Mouse (Mus musculus) erythroblast, embryonic 14.5 days (primary cell): ENCODE measurements around the gene Cd37. TPM values are rescaled to one million over a fixed set of nuclear protein-coding genes. Genes with fewer than 3 reads are reported as not detected.

Experiments
- H3K27me3 ChIP-seq: 2 replicates; pipeline ENCODE4 v1.6.1; 2012; ENCODE audit warnings: inconsistent platforms; ENCODE audit not compliant: control insufficient read depth
- H3K36me3 ChIP-seq: 2 replicates; pipeline ENCODE4 v1.6.1; 2012; ENCODE audit warnings: mild to moderate bottlenecking, inconsistent platforms; ENCODE audit not compliant: control insufficient read depth
- H3K4me1 ChIP-seq: 2 replicates; pipeline ENCODE4 v1.6.1; 2012; ENCODE audit warnings: inconsistent platforms; ENCODE audit not compliant: control insufficient read depth
- H3K4me3 ChIP-seq: replicated peaks from 2 replicates; pipeline ENCODE3; 2012; ENCODE audit warnings: moderate library complexity, mild to moderate bottlenecking, inconsistent platforms
- H3K9me3 ChIP-seq: 2 replicates; pipeline ENCODE4 v1.6.1; 2012; ENCODE audit warnings: low read length, inconsistent platforms, mixed read lengths; ENCODE audit not compliant: control insufficient read depth
- GATA1 ChIP-seq: IDR thresholded peaks from 2 replicates; pipeline ENCODE4 v1.6.1; 2012; ENCODE audit warnings: low read length, inconsistent platforms, mixed read lengths
- TAL1 ChIP-seq: IDR thresholded peaks from 3 replicates; pipeline ENCODE4 v1.6.1; 2012; ENCODE audit warnings: low read length, inconsistent platforms, mixed read lengths
- polyA plus RNA-seq: library from polyadenylated mRNA; stranded (reverse); fragments of >175 nt; gene quantifications from 2 replicates; pipeline ENCODE4 v1.2.3, GENCODE M21; 2012

Cd37 gene
- polyA plus RNA-seq, 1 experiment, result 0.70 TPM

- no peaks in the 10 kb centered on the region for H3K9me3 ChIP-seq
- H3K27me3 ChIP-seq, result peaks cover 96% of the 10 kb centered on the region
- no peak for TF ChIP-seq TAL1
- no peak for TF ChIP-seq GATA1
- no peak overlapping the region for H3K4me3 ChIP-seq
- H3K4me1 ChIP-seq, result peaks cover 18% of the 10 kb centered on the region
- no peaks in the 10 kb centered on the region for H3K36me3 ChIP-seq
Observed at GRCm38 (mm10) chr7:45183672-45184071, 55.2 kb downstream of the Cd37 start.

Other genes with a start within 250 kb of the Cd37 start
- 10.4 and 10.6 TPM in 2 replicates for gene Irf3, start 241.5 kb downstream of the Cd37 start, polyA plus RNA-seq
- gene Bcl2l12, start 240.4 kb downstream of the Cd37 start, polyA plus RNA-seq, result 6.1 and 6.4 TPM in 2 replicates
- 29.6 and 31.0 TPM in 2 replicates for gene Scaf1, start 222.8 kb downstream of the Cd37 start, polyA plus RNA-seq
- 0.45 and 0.53 TPM in 2 replicates for gene Rras, start 221.2 kb downstream of the Cd37 start, polyA plus RNA-seq
- gene Prr12, start 186.2 kb downstream of the Cd37 start, polyA plus RNA-seq, result 1.6 and 2.9 TPM in 2 replicates
- 12.5 and 14.9 TPM in 2 replicates for gene Nosip, start 176.7 kb downstream of the Cd37 start, polyA plus RNA-seq
- 3.0 and 3.6 TPM in 2 replicates for gene Prrg2, start 176.4 kb downstream of the Cd37 start, polyA plus RNA-seq
- gene Rcn3, start 146.9 kb downstream of the Cd37 start, polyA plus RNA-seq, result 0.86 and 0.91 TPM in 2 replicates
- 1.0 TPM in 2 replicates for gene Fcgrt, start 135.3 kb downstream of the Cd37 start, polyA plus RNA-seq
- gene Rps11, start 114.7 kb downstream of the Cd37 start, polyA plus RNA-seq, result 22.2 and 23.5 TPM in 2 replicates
- gene Rpl13a, start 110.4 kb downstream of the Cd37 start, polyA plus RNA-seq, result 438 and 543 TPM in 2 replicates
- not detected in 2 replicates for gene Gm45713, start 102.9 kb downstream of the Cd37 start, polyA plus RNA-seq
- 1.7 TPM in 2 replicates for gene Flt3l, start 102.7 kb downstream of the Cd37 start, polyA plus RNA-seq
- gene Pih1d1, start 84.8 kb downstream of the Cd37 start, polyA plus RNA-seq, result 6.2 and 7.2 TPM in 2 replicates
- gene Aldh16a1, start 84.5 kb downstream of the Cd37 start, polyA plus RNA-seq, result 13.5 and 16.3 TPM in 2 replicates
- gene Slc17a7, start 75.2 kb downstream of the Cd37 start, polyA plus RNA-seq, result 0.02 TPM in 1 of 2 replicates, not detected in the other
- gene Gfy, start 59.5 kb downstream of the Cd37 start, polyA plus RNA-seq, result not detected in 2 replicates
- gene Pth2, start 58.1 kb downstream of the Cd37 start, polyA plus RNA-seq, result not detected in 2 replicates
- gene Ccdc155, start 34.2 kb downstream of the Cd37 start, polyA plus RNA-seq, result 0.05 TPM in 1 of 2 replicates, not detected in the other
- gene Dkkl1, start 27.0 kb downstream of the Cd37 start, polyA plus RNA-seq, result 0.55 and 0.60 TPM in 2 replicates
- 0.06 and 0.10 TPM in 2 replicates for gene Tead2, start 23.4 kb downstream of the Cd37 start, polyA plus RNA-seq
- not detected in 2 replicates for gene Slc6a16, start 2.0 kb upstream of the Cd37 start, polyA plus RNA-seq
- gene Slc6a21, start 38.4 kb upstream of the Cd37 start, polyA plus RNA-seq, result not detected in 2 replicates
- gene Trpm4, start 94.7 kb upstream of the Cd37 start, polyA plus RNA-seq, result 0.02 and 0.04 TPM in 2 replicates
- gene Hrc, start 96.2 kb upstream of the Cd37 start, polyA plus RNA-seq, result not detected in 2 replicates
- gene Ppfia3, start 127.9 kb upstream of the Cd37 start, polyA plus RNA-seq, result 0.13 and 0.33 TPM in 2 replicates
- gene Lin7b, start 131.5 kb upstream of the Cd37 start, polyA plus RNA-seq, result 0.18 TPM in 1 of 2 replicates, not detected in the other
- 68.0 and 79.6 TPM in 2 replicates for gene Snrnp70, start 156.6 kb upstream of the Cd37 start, polyA plus RNA-seq
- not detected in 2 replicates for gene Kcna7, start 166.5 kb upstream of the Cd37 start, polyA plus RNA-seq
- gene Ntf5, start 174.6 kb upstream of the Cd37 start, polyA plus RNA-seq, result not detected in 2 replicates
- not detected in 2 replicates for gene Lhb, start 181.7 kb upstream of the Cd37 start, polyA plus RNA-seq
- gene Gys1, start 195.7 kb upstream of the Cd37 start, polyA plus RNA-seq, result 0.09 and 0.12 TPM in 2 replicates
- 15.2 and 15.3 TPM in 2 replicates for gene Ruvbl2, start 199.0 kb upstream of the Cd37 start, polyA plus RNA-seq
- 3,659 and 3,743 TPM in 2 replicates for gene Ftl1, start 220.8 kb upstream of the Cd37 start, polyA plus RNA-seq
- gene Bax, start 227.8 kb upstream of the Cd37 start, polyA plus RNA-seq, result 24.4 and 25.7 TPM in 2 replicates
- gene Tulp2, start 242.8 kb upstream of the Cd37 start, polyA plus RNA-seq, result 0.03 and 0.08 TPM in 2 replicates
- not detected in 2 replicates for gene Gm45808, start 247.7 kb upstream of the Cd37 start, polyA plus RNA-seq
- 0.01 and 0.02 TPM in 2 replicates for gene Dhdh, start 249.7 kb upstream of the Cd37 start, polyA plus RNA-seq